Mouse (Mus musculus) stomach, embryonic 16.5 days (tissue): ENCODE results near the gene Gm36864. TPM values are rescaled to one million over a fixed set of nuclear protein-coding genes. Genes with fewer than 3 reads are reported as not detected.

Experiments used
- ATAC-seq: fragments of 200-750 bp; cut with Nextera tagmentation; 2 replicates; pipeline ENCODE4 v1.8.0; 2017; ENCODE audit warnings: moderate number of reproducible peaks, moderate TSS enrichment; ENCODE audit not compliant: insufficient read depth, low FRiP score
- H3K27ac ChIP-seq: fragments of 300-500 bp; sonication (generic); 2 replicates; pipeline ENCODE4 v1.5.1; 2014; ENCODE audit warnings: low read length
- H3K27me3 ChIP-seq: fragments of 300-500 bp; sonication (generic); 2 replicates; pipeline ENCODE4 v1.6.1; 2014; ENCODE audit warnings: low read length, control low read depth, mixed read lengths; ENCODE audit not compliant: control insufficient read depth, insufficient read depth
- H3K36me3 ChIP-seq: fragments of 300-500 bp; sonication (generic); 2 replicates; pipeline ENCODE4 v1.6.1; 2014; ENCODE audit warnings: low read length; ENCODE audit not compliant: control insufficient read depth, insufficient read depth
- H3K4me1 ChIP-seq: fragments of 300-500 bp; sonication (generic); 2 replicates; pipeline ENCODE4 v1.6.1; 2014; ENCODE audit warnings: low read length, control low read depth, mixed read lengths; ENCODE audit not compliant: control insufficient read depth, insufficient read depth
- H3K4me2 ChIP-seq: fragments of 300-500 bp; sonication (generic); 2 replicates; pipeline ENCODE4 v1.6.1; 2014; ENCODE audit warnings: low read depth, low read length, mixed read lengths
- H3K4me3 ChIP-seq: fragments of 300-500 bp; sonication (generic); replicated peaks from 2 replicates; pipeline ENCODE4 v1.5.1; 2014; ENCODE audit warnings: mild to moderate bottlenecking, low read length
- H3K9ac ChIP-seq: fragments of 300-500 bp; sonication (generic); 2 replicates; pipeline ENCODE4 v1.6.1; 2014; ENCODE audit warnings: low read length
- H3K9me3 ChIP-seq: fragments of 300-500 bp; sonication (generic); replicated peaks from 2 replicates; pipeline ENCODE4 v1.6.1; 2016; ENCODE audit warnings: low read length, control low read depth; ENCODE audit not compliant: control insufficient read depth
- WGBS: fragments of 180-500 bp; shearing (Covaris S2); extraction: QIAGEN DNeasy Blood & Tissue Kit; methylation state at CpG from one replicate; pipeline ENCODE4 v1.1.7; 2014; 5-methylcytosine and 5-hydroxymethylcytosine counted together
- polyA plus RNA-seq: library from polyadenylated mRNA; unstranded; fragments of >200 nt; fragmentation: Nextera tagmentation; extraction: Ambion mirVana; gene quantifications from 2 replicates; pipeline ENCODE4 v1.2.1, GENCODE M21; 2015

The Gm36864 gene
- polyA plus RNA-seq, 1 experiment from 2014 or later = 0.13 TPM

DNA sequence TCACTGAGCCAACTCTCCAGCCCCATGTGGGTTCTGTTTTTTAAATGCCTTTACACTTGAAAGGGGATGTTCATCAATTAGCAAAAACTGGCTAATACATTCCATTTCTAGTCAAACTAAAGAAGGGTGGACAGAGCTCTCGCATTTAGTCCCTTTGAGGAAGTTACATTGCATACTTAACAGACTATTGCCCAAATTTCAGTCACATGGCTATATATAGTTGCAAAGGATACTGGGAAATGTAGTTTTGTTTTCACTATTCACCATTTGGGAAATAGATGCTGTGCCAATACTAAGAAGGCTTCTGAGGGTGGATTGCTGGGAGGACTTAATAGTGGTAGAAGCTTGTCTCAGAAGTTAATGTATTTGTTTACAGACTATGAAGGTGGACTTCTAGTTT is 45.0 kb downstream of the Gm36864 start:
- Histone ChIP-seq H3K9me3 (no peaks in the 10 kb centered on the region), H3K9ac (no peak overlapping the region), H3K4me1 (no peaks in the 10 kb centered on the region), H3K4me2 (no peak overlapping the region), H3K4me3 (no peak overlapping the region), H3K36me3 (no peaks in the 10 kb centered on the region), H3K27me3 (no peaks in the 10 kb centered on the region; the same call in 1 of the 2 replicates), H3K27ac (no peak overlapping the region)
- 67% methylated on average over 1 of the region's 1 CpGs for WGBS
- ATAC-seq = no peak

DNA sequence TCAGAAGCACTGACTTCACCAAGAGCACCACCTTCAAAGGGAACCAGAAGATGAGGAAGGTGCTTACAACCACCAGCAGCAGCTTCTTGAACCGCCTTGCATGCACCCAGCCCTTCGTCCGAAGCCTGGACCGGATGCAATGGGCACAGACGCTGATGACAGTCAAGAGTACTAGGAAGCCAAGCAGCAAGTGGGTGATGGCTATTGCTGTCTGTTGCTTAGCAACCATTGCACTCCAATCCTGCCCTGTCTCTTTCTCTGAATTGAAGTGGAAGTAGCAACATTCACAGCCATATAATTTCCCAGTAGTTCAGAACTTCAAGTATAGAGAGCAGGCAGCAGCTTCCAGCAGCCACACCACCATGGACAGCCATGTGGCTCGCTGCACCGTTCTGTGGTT is 45.6 kb downstream of the Gm36864 start:
- H3K27me3 ChIP-seq = no peaks in the 10 kb centered on the region; the same call in 1 of the 2 replicates
- no peak for ATAC-seq
- H3K4me2 ChIP-seq = no peak overlapping the region
- H3K4me1 ChIP-seq = no peaks in the 10 kb centered on the region
- 78% methylated on average over 7 of the region's 7 CpGs for WGBS
- no peak overlapping the region for H3K4me3 ChIP-seq
- no peak overlapping the region for H3K9ac ChIP-seq
- no peaks in the 10 kb centered on the region for H3K36me3 ChIP-seq
- H3K27ac ChIP-seq = no peak overlapping the region
- H3K9me3 ChIP-seq = no peaks in the 10 kb centered on the region

DNA sequence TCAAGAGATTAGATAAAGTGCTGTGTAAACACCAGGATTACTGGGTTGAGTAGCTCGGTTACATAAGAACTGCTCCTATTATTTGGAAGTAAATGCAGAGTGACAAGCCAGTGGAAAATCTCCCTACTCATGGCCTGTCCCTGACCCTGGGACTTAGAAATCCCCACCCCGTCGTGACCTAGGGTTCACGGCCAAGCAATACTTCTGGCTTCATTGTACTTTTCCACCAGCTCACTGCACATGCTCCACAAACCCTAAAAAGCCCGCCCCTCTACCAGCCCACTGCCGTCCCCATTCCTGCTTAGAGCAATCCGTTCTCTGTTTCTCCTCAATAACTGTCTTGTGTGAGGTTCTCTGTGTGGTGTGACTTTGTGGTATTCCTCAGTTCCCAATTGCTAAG is 51.8 kb downstream of the Gm36864 start:
- Histone ChIP-seq H3K27me3 (no peaks in the 10 kb centered on the region; the same call in none of the 2 replicates), H3K4me3 (no peak overlapping the region), H3K9me3 (peaks cover 6% of the 10 kb centered on the region; the same call in 1 of the 2 replicates), H3K36me3 (no peaks in the 10 kb centered on the region), H3K4me2 (no peak overlapping the region), H3K9ac (no peak overlapping the region), H3K27ac (no peak overlapping the region), H3K4me1 (no peaks in the 10 kb centered on the region)
- WGBS = 45% methylated on average over 7 of the region's 7 CpGs
- no peak for ATAC-seq

DNA sequence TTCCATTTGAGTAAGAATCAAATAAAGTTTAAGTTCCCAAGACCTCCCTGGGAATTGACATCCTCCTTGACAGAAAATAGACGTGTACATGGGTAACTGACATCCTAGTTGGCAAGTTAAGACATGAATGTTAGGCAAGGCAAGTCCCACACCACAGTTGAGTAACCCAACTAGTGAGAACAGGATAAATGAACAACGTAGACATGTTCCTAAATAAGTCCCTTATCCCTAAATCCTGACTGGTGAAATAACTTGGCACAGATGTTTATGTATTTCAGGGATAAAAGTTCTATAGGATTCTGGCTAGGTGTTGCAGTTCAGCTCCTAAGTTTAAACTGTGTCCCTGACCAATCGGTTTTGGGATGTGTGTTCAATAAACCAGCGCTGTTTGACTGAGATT is 55.0 kb downstream of the Gm36864 start:
- Histone ChIP-seq H3K4me1 (no peaks in the 10 kb centered on the region), H3K4me3 (no peak overlapping the region), H3K27me3 (no peaks in the 10 kb centered on the region; the same call in 1 of the 2 replicates), H3K4me2 (no peak overlapping the region), H3K36me3 (no peaks in the 10 kb centered on the region), H3K9me3 (peaks cover 6% of the 10 kb centered on the region; the same call in 1 of the 2 replicates), H3K27ac (no peak overlapping the region), H3K9ac (no peak overlapping the region)
- 71% methylated on average over 4 of the region's 4 CpGs for WGBS
- ATAC-seq = no peak

DNA sequence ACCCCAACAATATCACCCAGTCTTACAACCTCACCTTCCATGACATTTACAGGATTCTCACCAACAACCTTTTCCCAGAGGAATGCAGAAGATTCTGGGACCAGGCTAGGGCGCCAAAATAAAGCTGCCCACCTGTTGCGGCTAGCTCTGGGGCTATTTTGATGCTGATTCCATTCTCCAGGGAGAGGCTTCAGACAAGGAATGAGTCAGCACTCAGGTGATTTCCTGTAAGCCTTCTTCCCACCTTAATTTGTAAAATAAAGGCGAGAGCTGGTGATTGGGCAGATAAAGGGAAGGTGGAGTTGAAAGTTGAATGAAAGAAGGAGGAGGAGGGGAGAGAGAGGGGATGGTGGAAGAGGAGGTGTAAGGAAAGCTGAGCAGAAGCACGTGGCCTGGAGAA is 55.4 kb downstream of the Gm36864 start:
- peaks cover 6% of the 10 kb centered on the region; the same call in 1 of the 2 replicates for H3K9me3 ChIP-seq
- no peak overlapping the region for H3K4me3 ChIP-seq
- no peaks in the 10 kb centered on the region for H3K36me3 ChIP-seq
- H3K4me1 ChIP-seq = no peaks in the 10 kb centered on the region
- no peak overlapping the region for H3K9ac ChIP-seq
- no peaks in the 10 kb centered on the region; the same call in 1 of the 2 replicates for H3K27me3 ChIP-seq
- H3K27ac ChIP-seq = no peak overlapping the region
- ATAC-seq = no peak
- WGBS = 48% methylated on average over 4 of the region's 4 CpGs
- H3K4me2 ChIP-seq = no peak overlapping the region

Other genes with a start within 250 kb of the Gm36864 start
- gene Klk1b11, start 240.3 kb upstream of the Gm36864 start, polyA plus RNA-seq = 0.36 TPM in 1 of 2 replicates, not detected in the other
- gene Klk1b26, start 224.0 kb upstream of the Gm36864 start, polyA plus RNA-seq = 0.94 TPM in 1 of 2 replicates, not detected in the other
- gene Klk1b27, start 183.9 kb upstream of the Gm36864 start, polyA plus RNA-seq = not detected in 2 replicates
- gene Klk1b21, start 133.8 kb upstream of the Gm36864 start, polyA plus RNA-seq = not detected in 2 replicates
- not detected in 2 replicates for gene Klk1b22, start 123.5 kb upstream of the Gm36864 start, polyA plus RNA-seq
- 0.25 TPM in 1 of 2 replicates, not detected in the other for gene Klk1b16, start 99.4 kb upstream of the Gm36864 start, polyA plus RNA-seq
- 0.41 TPM in 1 of 2 replicates, not detected in the other for gene Klk1b24, start 47.9 kb upstream of the Gm36864 start, polyA plus RNA-seq
- gene Klk1b3, start 38.0 kb upstream of the Gm36864 start, polyA plus RNA-seq = 0.61 TPM in 2 replicates
- gene Klk1b4, start 28.7 kb upstream of the Gm36864 start, polyA plus RNA-seq = 0.72 and 0.90 TPM in 2 replicates
- gene Klk1b5, start 20.2 kb upstream of the Gm36864 start, polyA plus RNA-seq = 0.22 and 0.25 TPM in 2 replicates
- gene Klk1, start 10.8 kb upstream of the Gm36864 start, polyA plus RNA-seq = 30.6 and 59.7 TPM in 2 replicates
- gene 1700028J19Rik, start 10.5 kb downstream of the Gm36864 start, polyA plus RNA-seq = 1.4 and 1.6 TPM in 2 replicates
- gene 2410002F23Rik, start 10.5 kb downstream of the Gm36864 start, polyA plus RNA-seq = 131 and 139 TPM in 2 replicates
- gene Acp4, start 21.2 kb downstream of the Gm36864 start, polyA plus RNA-seq = 0.27 TPM in 1 of 2 replicates, not detected in the other
- not detected in 2 replicates for gene Gm15517, start 25.3 kb downstream of the Gm36864 start, polyA plus RNA-seq
- 6.1 and 7.4 TPM in 2 replicates for gene Clec11a, start 70.7 kb downstream of the Gm36864 start, polyA plus RNA-seq
- 1.7 TPM in 2 replicates for gene Shank1, start 74.1 kb downstream of the Gm36864 start, polyA plus RNA-seq
- gene Syt3, start 147.9 kb downstream of the Gm36864 start, polyA plus RNA-seq = 1.3 and 1.5 TPM in 2 replicates
- gene 1700008O03Rik, start 149.6 kb downstream of the Gm36864 start, polyA plus RNA-seq = 0.84 and 1.2 TPM in 2 replicates
- 0.31 and 0.52 TPM in 2 replicates for gene Lrrc4b, start 192.8 kb downstream of the Gm36864 start, polyA plus RNA-seq
- 0.72 and 0.87 TPM in 2 replicates for gene Aspdh, start 229.2 kb downstream of the Gm36864 start, polyA plus RNA-seq
- gene Josd2, start 231.8 kb downstream of the Gm36864 start, polyA plus RNA-seq = 88.0 and 102 TPM in 2 replicates